ENCODE assay signal across 7 mouse cellular contexts in the genomic region with DNA sequence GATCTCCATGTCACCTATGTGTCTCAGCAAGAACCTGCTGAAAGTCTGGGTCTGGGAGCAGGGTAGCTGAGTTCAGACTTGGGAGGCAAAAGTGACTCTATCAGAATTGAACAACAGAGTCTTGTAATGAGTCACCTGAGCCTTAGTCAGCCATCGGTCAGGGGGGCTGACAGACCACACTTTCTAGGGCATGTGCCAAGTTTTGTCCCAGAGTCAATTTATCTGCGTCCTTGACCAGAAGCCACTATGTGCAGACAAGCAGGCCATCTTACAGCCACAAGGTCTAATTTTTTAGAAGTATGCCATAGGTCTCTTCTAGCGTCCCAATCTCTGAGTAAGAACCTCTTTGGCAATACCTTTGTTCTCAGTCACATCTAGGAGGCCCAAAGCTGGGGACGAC.
DNase-seq lines count a peak whose midpoint lies in the region.

No protein-coding gene starts in this region.

- peak; percentile 53 for DNase-seq in 3134 (ENCODE audit: extremely low read depth, insufficient read length, low spot score)
- DNase-seq in 416B (ENCODE audit: low read depth) = peak; percentile 73
- DNase-seq in NIH3T3 (ENCODE audit: low read depth) = peak; percentile 61
- peak; percentile 70 for DNase-seq in adrenal gland, adult 2 months
- peak; percentile 31 for DNase-seq in adrenal gland, postnatal 10 days
- peak; percentile 58 to 60 for DNase-seq in adrenal gland, postnatal 36 days
- DNase-seq in heart, adult 11 months = peak; percentile 66

Comparison
In these comparisons a context has a peak if more than half of its experiments do, and no peak if none do; other contexts are left out.
1. Peak in every context shown above with its lines: DNase-seq.